Mouse (Mus musculus) layer of hippocampus, postnatal 36 days (tissue): ENCODE data around the gene Chrnd. TPM values are rescaled to one million over a fixed set of nuclear protein-coding genes. Genes with fewer than 3 reads are reported as not detected.

Experiments used
- DNase-seq, 2 experiments: peaks; one replicate each; pipeline ENCODE4 v3.0.0; 2022
- total RNA-seq, 2 experiments: library from RNA; stranded (reverse); gene quantifications; 2 replicates each; pipeline ENCODE4 v1.2.3; 2021

Gene Chrnd
- total RNA-seq, 2 experiments from 2014 or later = not detected

DNA sequence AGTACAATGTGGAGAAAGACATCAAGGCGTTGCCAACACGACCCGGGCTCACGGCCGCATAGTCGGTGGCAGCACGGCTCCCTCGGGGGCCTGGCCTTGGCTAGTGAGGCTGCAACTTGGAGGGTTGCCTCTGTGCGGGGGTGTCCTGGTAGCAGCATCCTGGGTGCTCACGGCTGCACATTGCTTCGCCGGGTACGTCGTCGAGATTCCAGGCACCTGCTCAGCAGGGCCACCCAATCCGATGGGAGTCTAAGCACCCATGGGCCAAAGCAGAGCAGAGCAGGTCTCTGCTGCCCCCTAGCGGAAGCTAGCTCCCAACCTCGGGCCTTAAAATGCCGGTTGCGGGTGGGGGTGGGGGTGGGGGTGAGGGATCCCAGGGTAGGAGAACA is 5.7 kb upstream of the Chrnd start:
- peak; percentile 65 to 72 for DNase-seq

DNA sequence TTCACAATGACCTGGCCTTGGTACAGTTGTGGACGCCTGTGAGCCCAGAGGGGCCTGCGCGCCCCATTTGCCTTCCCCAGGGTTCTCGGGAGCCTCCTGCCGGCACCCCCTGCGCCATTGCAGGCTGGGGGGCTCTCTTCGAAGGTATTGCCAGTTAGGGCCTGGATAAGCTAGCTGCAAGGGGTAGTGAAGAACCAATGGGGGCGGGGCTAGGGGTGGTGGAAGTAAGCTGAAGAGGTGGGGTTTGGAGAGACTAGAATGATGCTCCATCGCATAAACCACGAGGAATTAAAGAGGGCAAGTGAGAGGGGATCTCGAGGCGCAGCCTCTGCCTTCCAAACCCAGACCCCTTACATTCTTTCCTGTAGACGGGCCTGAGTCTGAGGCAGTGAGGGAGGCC is 4.9 kb upstream of the Chrnd start:
- no peak for DNase-seq

DNA sequence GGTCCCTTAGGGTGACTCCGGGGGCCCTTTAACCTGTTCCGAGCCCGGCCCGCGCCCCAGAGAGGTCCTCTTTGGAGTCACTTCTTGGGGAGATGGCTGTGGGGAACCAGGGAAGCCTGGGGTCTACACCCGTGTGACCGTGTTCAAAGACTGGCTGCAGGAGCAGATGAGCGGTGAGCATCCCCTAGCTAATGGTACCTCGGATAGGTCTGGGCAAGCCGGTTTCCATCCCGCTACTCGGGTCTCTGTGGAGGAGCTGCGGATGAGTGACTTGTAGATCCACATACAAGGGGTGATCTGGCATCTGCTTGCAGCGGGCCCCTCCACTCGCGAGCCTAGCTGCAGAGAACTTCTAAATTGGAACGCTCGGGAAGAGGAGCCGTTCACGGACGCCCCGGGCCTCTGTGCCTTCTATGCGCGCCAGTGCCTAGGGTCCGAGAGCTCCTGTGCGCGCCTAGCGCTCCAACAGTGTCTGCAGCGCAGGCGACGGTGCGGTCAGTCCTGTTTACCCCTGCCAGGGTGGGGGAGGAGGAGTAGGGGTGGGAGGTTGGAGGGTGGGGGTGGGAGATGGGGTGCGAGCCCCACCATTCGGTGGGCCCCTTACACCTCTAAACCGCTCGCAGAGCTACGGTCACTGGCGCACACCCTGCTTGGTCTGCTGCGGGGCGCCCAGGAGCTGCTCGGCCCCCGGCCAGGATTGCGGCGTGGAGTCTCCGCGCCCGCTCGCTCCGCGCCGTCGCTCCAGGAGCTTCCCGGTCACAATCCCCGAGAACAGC is 4.0 kb upstream of the Chrnd start:
- no peak for DNase-seq

DNA sequence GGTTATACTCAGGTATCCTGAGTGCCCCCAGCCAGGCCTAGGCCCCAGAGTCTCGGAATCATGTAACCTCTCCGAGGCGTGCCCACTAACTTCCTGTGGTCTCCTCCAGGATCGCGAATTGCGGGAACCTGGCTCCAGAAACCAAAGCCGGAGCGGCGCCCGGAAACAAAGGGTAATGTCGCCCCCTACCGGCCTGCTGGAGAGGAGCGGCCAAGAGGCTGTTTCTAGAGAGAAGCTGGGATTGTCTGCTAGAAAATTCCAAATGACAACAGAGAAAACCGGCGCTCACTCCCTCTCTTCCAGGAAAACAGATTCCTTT is 3.4 kb upstream of the Chrnd start:
- peak; percentile 66 to 68 for DNase-seq

DNA sequence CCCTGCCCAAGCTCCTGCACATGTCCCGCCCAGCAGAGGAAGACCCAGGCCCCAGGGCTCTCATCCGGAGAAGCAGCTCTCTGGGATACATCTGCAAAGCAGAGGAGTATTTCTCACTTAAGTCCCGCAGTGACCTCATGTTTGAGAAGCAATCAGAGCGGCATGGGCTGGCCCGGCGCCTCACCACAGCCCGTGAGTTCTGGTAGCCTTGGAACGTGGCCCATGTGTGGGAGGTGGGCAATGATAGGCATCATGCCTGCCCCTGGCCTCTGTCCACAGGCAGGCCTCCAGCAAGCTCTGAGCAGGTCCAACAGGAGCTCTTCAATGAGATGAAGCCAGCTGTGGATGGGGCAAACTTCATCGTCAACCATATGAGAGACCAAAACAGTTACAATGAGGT is 6.9 kb downstream of the Chrnd start:
- DNase-seq = no peak

DNA sequence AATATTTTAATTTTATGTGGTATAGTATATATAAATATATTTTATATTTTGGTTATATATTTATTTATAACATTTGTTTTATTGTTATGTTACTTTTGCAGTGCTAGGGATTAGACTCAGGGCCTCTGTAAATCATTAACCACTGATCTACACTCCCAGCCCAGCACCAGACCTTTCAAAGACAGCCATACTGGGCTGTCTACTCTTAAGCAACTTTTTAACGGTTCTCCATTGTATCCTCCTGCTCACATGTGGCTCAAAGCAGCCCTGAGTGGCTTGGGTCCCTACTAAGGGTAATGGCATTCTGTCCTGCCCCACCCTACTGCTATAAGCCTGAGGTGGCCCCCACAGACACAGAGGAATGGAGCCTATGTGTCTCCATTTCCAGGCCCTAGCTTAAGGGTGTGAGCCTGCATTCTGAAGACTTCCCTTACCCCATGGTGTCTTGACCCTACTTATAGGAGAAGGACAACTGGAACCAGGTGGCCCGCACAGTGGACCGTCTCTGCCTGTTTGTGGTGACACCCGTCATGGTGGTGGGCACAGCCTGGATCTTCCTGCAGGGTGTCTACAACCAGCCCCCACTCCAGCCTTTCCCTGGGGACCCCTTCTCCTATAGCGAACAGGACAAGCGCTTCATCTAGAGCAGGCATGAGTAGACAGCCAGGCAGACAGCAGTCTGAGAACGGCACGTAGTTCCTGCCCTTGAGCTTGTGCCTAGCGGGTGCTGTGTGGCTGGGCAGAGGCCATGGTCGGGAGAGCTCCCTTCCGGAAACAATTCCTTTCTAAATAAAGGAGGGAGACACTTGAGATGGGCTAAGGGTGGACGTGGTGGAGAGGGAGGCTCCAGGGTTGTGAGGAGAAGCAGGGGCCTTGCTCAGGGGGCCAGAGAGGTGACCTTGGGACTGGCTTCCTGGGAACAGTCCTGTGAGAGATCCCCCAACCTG is 8.0 kb downstream of the Chrnd start:
- DNase-seq = no peak

DNA sequence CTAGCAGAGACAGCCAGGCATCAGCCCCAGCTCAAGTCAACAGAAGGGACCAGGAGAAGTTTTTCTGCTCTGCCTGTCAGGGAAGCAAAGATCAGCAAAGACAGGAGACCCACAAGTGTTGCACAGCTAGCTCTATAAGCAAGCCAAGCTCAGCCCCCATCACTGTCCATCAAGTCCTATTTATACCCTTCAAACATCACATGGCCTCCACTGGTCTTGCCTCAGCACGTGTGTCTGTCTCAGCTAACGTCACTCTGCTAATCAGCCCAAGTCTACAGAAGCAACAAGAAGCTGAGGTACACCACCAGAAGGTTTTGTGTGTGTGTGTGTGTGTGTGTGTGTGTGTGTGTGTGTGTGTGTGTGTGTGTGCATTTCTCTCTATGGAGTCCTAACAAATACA is 10.4 kb downstream of the Chrnd start:
- no peak for DNase-seq

DNA sequence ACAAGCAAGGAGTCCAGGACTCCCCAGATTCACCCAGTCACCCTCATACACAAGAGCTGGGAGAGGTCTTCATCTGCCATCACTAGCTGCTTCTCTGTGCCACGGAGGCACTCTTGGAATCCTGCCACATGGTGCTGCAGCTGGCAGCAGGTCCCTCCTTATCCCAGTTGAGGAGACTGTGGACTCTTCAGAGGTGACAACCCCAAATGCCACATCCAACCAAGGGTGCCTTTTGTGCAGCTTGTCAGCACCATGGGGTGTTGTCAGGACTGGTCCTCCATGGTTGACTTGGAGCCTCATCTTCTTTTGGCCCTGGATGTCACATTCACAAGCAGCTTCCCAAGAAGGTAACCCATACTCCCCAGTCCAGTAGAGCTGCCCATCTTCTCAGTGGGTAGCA is 11.4 kb downstream of the Chrnd start:
- DNase-seq = no peak

DNA sequence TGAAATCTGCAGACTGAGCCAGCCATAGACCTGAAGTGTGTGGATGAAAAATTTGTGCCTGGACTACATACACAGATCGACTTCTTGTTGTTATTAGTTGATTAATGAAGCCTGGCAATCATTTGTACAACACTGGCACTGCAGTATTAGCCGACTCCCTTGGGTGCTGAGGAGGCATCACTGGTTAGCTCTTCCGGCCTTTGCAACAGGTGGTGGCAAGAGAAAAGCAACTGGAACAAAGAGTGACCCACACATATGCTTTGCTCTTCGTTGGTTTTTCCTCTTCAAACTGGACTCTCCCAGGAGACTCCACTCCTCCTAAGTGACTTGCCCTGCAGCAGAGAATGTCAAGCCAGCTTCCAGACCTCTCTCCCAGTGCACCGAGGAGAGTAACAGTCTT is 13.4 kb downstream of the Chrnd start:
- DNase-seq = no peak

DNA sequence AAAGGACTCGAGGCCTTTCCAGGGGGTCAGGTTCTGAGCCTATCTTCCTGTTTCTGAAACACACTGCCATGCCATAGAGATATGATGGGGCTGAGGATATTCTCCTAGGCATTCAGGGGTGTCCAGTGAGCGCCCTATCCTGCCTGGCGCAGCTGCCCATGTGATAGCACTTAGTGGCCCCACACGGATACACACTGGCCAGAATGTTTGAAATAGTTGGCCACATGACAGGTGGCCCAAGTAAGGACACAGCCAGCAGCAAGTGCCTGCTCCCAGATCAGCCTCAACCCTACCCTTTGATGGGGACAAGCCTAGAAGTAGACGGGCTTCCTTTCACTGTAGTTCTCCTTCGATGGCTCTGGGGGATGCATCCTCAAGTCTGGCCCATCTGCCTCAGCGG is 14.1 kb downstream of the Chrnd start, which contains the start of gene Chrng:
Gene Chrng, plus strand, starts transcription at position 193 of the 400 bp plus-strand sequence.
- no peak for DNase-seq

DNA sequence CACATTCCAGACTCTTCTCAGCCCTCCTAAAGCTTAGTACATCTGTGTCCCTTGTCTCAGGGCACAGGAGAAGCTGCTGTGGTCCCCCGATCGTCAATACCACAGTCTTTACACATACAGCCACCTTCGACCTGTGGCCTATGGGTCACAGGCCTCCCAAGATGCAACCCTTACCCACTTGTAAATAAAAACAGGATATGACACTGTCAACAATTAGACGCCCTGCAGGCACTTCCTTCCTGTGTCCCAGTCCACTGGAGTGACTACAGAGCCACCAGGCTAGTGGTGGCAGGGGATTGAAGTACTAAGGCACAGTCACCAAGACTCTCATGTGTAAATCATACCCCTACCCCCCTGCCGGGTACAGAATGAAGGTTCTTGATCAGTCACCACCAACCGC is 14.6 kb downstream of the Chrnd start:
- no peak for DNase-seq

DNA sequence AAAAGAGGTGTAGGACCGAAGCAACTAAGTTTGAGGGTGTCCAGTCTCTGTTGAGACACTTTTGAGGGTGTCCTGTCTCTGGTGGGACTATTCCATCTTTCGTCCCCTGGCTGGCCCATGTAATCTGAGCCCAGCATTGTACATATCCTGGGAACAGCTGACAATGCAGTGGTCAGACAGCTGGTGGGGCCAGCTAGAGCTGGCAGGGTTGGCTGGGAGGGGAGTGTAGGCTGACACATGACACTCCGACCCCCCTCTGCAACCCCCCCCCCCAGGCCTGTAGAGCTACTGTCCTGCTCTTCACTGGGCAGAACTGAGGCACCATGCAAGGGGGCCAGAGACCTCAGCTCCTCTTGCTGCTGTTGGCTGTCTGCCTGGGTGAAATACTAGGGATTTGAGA is 15.1 kb downstream of the Chrnd start:
- DNase-seq = no peak

DNA sequence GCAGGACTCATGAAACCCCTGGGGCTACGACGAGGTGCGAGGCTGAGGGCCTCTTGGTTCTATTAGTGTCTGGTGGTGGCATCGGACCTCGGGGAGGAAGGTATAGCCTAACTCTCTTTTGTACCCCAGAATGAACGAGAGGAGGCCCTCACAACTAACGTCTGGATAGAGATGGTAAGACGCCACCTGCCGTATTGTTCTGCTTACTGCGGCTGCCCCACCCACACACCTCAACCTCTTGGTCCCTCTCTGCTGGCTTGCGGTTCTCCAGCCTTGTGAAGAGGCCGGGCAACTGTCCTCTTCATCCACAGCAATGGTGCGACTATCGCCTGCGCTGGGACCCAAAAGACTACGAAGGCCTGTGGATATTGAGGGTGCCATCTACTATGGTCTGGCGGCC is 15.9 kb downstream of the Chrnd start:
- no peak for DNase-seq

DNA sequence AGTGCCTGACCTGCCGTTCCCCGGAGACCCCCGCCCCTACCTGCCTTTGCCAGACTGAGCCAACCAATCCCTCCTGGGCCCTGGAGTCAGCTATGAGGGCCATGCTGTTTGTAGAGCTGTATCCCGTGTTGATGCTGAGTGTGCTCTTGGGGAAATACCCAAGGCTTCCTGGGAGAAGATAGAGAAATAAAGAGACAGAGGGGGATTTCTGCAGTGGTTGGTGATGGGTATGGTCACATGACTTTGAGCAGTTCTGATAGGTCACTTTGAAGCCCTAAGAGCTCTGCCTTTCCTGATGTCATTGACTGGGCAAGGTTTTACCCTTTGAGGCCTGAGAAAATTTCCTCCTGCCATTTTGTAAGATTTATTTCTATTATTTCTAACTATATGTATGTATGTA is 21.0 kb downstream of the Chrnd start:
- no peak for DNase-seq

DNA sequence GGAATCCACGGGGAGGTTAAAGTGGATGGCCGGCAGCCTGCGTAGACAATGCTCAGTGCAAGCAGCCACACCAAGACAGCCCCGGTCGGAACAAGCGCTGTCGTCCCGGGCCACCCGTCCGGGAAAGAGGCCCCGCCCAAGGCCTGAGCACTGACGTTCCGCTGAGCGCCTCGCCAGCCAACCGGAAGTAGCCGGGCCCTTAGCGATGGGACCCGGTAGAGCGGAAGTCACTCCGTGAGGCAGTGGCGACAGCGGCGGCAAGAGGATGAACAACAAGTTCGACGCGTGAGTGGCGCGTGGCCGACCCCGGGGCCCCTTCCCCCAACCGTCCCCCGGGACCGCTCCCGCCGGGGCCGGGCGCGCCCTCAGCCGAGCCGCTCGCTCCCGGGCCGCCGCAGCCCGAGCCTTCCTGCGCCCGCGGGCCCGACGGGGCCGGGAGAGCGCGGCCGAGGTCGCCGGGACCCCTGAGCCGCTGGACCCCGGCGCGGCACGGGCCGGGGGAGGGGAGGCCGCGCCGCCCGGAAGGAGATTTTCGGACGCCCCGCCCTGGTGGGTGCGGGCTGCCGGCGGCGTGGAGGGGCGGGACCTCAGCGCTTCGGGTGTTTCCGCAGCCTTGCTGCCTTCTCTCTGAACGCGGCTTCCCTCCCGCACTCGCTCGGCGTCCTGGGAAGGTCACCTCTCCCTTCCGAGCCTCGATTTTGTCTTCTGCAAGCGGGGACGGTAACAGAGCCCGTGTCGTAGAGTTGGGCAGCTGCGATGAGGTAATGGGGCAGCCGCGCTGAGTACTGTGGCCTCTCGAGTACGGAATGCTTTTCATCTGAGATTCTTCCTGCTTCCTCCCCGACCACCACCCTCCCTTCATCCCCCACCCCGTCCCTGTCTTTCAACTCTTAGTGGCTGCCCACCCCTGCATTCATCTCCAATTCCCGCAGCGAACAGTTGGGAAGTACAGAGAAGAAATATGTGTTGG is 23.6 kb downstream of the Chrnd start, which contains the start of gene Eif4e2:
Gene Eif4e2, plus strand, starts transcription at position 180 of the 970 bp plus-strand sequence.
- DNase-seq = peak; percentile 89 to 91

DNA sequence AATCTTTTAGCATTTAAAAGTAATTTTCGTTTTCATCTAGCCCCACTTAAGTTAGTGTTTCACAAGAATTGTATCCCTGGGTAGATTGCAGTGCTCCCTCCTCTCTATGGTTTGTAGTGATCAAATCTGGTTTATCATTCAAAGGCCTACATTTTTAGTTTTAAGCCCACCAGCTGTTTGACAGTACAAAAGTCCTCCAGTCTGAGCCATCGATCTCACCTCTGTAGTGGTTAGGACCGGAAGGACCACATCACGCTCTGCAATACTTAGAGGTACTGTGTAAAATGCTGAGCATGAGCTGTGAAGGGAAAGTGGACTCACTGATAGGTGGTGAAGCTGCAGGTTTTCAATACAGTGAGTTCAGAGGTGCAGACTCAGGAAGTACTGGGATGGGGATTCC is 24.3 kb downstream of the Chrnd start:
- no peak for DNase-seq

DNA sequence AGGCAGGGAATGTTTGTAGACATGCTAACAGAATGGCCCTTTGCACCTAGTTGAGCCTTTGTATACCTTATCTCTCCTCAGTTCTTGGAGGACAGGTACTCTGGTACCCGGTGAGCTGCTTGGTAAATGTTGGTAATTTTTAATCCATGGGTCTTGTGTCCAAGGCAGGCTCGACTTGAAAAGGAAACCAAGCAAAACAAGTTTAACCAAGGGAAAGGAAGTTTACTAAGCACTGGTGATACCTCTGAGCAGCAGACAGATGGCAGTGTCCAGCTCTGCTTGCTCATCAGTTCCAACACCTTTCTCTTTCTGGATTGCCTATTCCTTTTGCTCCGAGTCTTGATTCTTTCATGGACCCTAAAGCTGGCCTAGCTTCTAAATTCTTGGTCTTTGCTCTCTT is 27.5 kb downstream of the Chrnd start:
- DNase-seq = no peak

DNA sequence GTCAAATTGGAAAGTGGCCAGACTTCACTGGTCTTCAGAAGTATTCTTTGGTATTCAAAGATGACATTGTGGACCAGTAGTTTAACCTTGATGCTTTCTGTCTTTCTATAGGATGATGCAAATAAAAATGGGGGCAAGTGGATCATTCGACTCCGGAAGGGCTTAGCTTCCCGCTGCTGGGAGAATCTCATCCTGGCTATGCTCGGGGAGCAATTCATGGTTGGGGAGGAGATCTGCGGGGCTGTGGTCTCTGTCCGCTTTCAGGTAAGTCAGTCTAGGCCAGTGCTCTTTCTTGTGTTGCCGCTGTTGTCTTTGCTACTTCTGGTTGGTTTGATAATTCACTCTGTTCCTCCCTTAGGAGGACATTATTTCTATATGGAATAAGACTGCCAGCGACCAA is 35.3 kb downstream of the Chrnd start:
- DNase-seq = no peak

DNA sequence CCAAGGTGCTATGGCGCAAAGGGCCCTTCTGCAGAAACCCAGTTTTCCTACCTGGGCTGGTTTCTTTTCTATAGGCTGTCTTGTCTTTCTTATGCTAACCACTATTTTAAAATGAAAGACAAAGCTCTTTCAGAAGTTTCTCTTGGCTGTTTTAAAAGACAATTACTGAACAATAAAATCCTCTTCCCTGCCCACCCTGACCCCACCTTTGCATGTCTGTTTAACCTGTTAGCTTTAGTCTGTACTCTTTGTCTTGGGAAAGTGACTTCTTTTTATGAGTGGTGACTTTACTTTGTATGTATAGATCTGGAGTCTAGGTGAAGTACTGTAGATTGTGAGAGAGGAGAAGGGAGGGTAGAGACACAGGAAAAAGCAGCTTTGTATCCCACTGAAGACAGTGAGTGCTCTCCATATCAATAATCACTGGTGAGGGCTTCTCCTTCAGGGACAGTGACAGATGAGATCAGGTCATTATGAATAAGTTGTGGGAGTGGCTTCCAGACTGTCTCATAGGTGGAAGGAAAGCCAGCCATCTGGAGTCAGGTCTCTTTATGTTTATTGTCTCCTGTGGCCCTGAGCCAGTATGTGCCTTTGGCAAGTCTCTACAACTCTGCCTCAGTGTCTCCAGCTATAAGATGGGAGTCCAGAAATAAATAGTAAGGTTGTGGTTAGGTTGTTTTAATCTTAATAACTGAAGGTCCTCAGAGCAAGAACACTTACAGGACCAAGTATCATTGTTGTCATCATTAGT is 36.2 kb downstream of the Chrnd start:
- no peak for DNase-seq

DNA sequence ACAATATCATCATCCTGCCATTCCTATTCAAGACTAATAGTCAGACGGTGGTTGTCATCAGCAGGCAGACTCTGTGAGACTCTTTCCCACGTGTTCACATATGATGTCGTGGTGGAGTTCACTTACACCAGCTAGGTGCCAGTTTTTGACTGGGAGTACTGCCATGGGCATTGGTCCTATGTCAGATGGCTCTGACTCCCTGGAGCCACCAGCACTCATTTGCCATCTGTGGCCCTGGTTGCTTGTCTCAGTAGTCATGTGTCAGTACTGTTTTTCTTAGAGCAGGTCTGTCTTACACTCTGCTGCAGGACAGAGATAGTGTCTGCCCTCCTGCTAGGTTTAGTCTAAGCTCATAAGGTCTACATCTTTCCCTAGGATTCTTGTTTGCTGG is 36.7 kb downstream of the Chrnd start:
- DNase-seq = no peak

DNA sequence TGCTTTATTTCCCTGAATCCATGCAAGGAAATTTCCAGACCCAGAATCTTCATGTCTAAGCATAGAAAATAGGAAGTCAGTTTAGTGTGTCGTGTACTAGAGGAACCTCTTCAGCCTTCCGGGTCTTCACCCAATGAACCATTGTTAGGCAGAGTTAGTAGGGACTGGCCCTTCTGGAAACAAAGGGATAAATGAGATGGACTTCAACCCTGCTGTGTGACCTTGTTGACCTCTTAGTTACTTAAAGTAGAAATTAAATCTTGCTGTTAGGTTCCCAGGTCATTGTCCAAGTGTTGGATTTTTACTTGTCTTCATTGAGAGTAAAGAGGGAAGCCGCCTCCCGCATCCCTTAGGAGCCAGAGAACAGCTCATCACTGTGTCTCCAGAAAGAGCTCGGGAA is 40.2 kb downstream of the Chrnd start:
- no peak for DNase-seq

DNA sequence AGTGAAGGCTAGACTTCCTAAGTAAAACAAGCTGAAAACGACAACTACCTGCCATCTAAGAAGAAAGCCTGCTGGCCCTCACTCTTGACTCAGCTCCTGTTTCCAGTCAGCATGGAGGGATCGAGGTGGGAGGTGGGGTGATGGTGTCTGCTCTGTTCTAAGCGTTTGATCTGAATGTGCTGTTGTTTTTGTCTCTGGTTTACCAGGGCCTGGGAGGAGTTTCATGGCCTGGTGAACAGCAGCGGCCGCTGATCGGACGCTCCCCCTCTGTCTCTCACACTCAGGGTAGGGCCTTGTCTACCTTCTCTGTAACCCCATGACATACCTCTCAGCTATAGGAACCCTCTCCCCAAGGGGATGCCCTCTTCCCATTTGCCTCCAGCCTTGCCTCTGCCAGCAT is 41.8 kb downstream of the Chrnd start:
- no peak for DNase-seq
